9 mouse cellular contexts compared by ENCODE assay signal in the genomic region with DNA sequence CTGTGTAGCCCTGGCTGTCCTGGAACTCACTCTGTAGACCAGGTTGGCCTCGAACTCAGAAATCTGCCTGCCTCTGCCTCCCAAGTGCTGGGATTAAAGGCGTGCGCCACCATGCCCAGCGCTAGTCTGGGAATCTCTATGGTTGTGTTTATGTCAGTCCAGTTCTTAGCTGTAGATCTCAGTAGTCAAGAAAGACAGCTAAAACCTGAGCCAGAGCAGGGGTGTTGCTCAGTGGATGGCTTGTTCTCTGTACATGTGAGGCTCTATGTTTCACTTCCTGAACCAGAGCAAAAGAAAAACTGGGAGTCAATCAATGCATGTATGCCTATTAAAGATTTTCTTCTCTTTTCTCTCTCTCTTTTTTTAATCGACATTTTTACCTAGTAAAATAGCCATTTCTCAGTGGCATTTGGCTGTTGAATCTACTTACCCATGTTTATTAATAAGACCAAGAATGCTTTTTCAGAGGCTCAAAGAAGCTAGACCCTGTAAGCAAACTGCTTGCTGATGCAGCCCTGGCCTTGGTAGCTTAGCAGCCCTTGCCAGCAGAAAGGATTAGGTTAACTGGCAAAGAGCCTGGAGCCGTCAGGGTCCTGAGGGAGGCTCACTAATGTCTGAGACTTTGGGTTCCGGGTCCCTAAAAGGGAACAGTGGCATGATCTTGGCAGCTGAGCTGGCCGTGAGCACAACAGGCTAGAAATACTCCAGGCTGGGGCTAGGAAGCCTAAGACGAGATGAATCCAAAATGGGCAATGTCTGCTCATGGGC.
DNase-seq lines count a peak whose midpoint lies in the region; ATAC-seq lines count a peak whose summit lies in the region.
"Had no signal": no experiment of that assay in that cellular context is flagged by ENCODE, and none has a peak within 500 bp of the region (broad histone marks: within the 10 kb centered on the region; RNA-seq: fewer than 3 reads in every experiment).

No protein-coding gene starts in this region.

- H3K4me1 ChIP-seq in forebrain, embryonic 12.5 days, result peaks cover 17% of the 10 kb centered on the region
- H3K4me1 ChIP-seq in midbrain, embryonic 14.5 days (ENCODE audit: control insufficient read depth, insufficient read depth, low read length), result peaks cover 13% of the 10 kb centered on the region

- H3K9me3 ChIP-seq in forebrain, embryonic 12.5 days, result no peaks in the 10 kb centered on the region
- H3K9me3 ChIP-seq in midbrain, embryonic 14.5 days (ENCODE audit: control insufficient read depth, low read length), result no peaks in the 10 kb centered on the region
- H3K9me3 ChIP-seq: embryonic facial prominence, embryonic 13.5 days had no signal

- no peak overlapping the region for H3K9ac ChIP-seq in forebrain, embryonic 12.5 days
- no peak overlapping the region for H3K9ac ChIP-seq in midbrain, embryonic 14.5 days (replicated peaks; ENCODE audit: low read length)
- H3K9ac ChIP-seq: embryonic facial prominence, embryonic 13.5 days had no signal

- intact Hi-C loops in left cerebral cortex, postnatal 14 days (cut with DNase I), result no loop called here

- peaks cover 4% of the 10 kb centered on the region; the same call in 1 of the 2 replicates for H3K27me3 ChIP-seq in forebrain, embryonic 12.5 days
- no peaks in the 10 kb centered on the region for H3K27me3 ChIP-seq in midbrain, embryonic 14.5 days (ENCODE audit: control insufficient read depth, insufficient read depth, low read length)
- H3K27me3 ChIP-seq: embryonic facial prominence, embryonic 13.5 days had no signal

- H3K4me3 ChIP-seq in forebrain, embryonic 12.5 days (replicated peaks), result no peak overlapping the region
- H3K4me3 ChIP-seq in midbrain, embryonic 14.5 days (replicated peaks; ENCODE audit: low read depth, low read length), result no peak overlapping the region
- H3K4me3 ChIP-seq: embryonic facial prominence, embryonic 13.5 days had no signal

- no peak overlapping the region for H3K4me2 ChIP-seq in forebrain, embryonic 12.5 days
- H3K4me2 ChIP-seq in midbrain, embryonic 14.5 days (ENCODE audit: low read length), result no peak overlapping the region
- H3K4me2 ChIP-seq: embryonic facial prominence, embryonic 13.5 days had no signal

- 0 out of 2 replicates have a peak overlapping the region, but pooled peaks have one; percentile 36 for H3K27ac ChIP-seq in forebrain, embryonic 12.5 days
- peak overlapping the region; percentile 41 for H3K27ac ChIP-seq in midbrain, embryonic 14.5 days (replicated peaks; ENCODE audit: low read depth, low read length)
- H3K27ac ChIP-seq: embryonic facial prominence, embryonic 13.5 days had no signal

- no peak for ATAC-seq in forebrain, embryonic 12.5 days (ENCODE audit: low FRiP score)
- ATAC-seq in midbrain, embryonic 14.5 days (ENCODE audit: low FRiP score, low TSS enrichment), result no peak
- ATAC-seq: lung, postnatal 0 days had no signal

- whole genome bisulfite sequencing in forebrain, embryonic 12.5 days, result 80% methylated on average over 9 of the region's 9 CpGs
- 60% methylated on average over 9 of the region's 9 CpGs for WGBS in midbrain, embryonic 14.5 days

- DNase-seq in left cerebral cortex, postnatal 14 days (ENCODE audit: low spot score in 2 of 2), result peak; percentile 59 to 66
- no peak for DNase-seq in left cerebral cortex, adult 18-20 months (ENCODE audit: low spot score in 2 of 2)
- peak; percentile 86 for DNase-seq in cerebellum, adult 11-12 months
- DNase-seq in midbrain, embryonic 14.5 days, result peak; percentile 86
- DNase-seq in embryo, embryonic 10.5 days (ENCODE audit: low spot score), result no peak
- DNase-seq in thymus, adult 18-20 months, result no peak

- H3K36me3 ChIP-seq in forebrain, embryonic 12.5 days (replicated peaks), result no peaks in the 10 kb centered on the region
- no peaks in the 10 kb centered on the region for H3K36me3 ChIP-seq in midbrain, embryonic 14.5 days (ENCODE audit: control insufficient read depth, insufficient read depth, low read length)
- H3K36me3 ChIP-seq: embryonic facial prominence, embryonic 13.5 days had no signal

Comparison
In these comparisons a context has a peak if more than half of its experiments do, and no peak if none do; other contexts are left out.
1. DNase-seq: peak in left cerebral cortex, postnatal 14 days (2 of 2), cerebellum, adult 11-12 months (single experiment) and midbrain, embryonic 14.5 days (single experiment); none in left cerebral cortex, adult 18-20 months (0 of 2), embryo, embryonic 10.5 days (single experiment) and thymus, adult 18-20 months (0 of 2).